Mouse (Mus musculus) kidney, adult 2 months (tissue): ENCODE measurements around the gene Anxa11. TPM values are rescaled to one million over a fixed set of nuclear protein-coding genes. Genes with fewer than 3 reads are reported as not detected.
"Not testable (repeated sequence)": the region's sequence is repeated elsewhere in the genome, so short reads cannot be mapped to it uniquely, and the experiment has no call there.

Source experiments
- DNase-seq: peaks from one replicate; pipeline ENCODE4 v3.0.0; 2021
- H3K27ac ChIP-seq: fragments of 200-500 bp; 2 replicates; pipeline ENCODE4 v1.5.1; 2012; ENCODE audit warnings: low read depth, low read length, control low read depth, inconsistent platforms; ENCODE audit not compliant: insufficient read depth
- H3K27me3 ChIP-seq: fragments of 200-500 bp; replicated peaks from 2 replicates; pipeline ENCODE4 v1.6.1; 2012; ENCODE audit warnings: mild to moderate bottlenecking, moderate library complexity, low read length, inconsistent platforms; ENCODE audit not compliant: control insufficient read depth, insufficient read depth
- H3K36me3 ChIP-seq: fragments of 200-500 bp; 2 replicates; pipeline ENCODE4 v1.6.1; 2012; ENCODE audit warnings: mild to moderate bottlenecking, moderate library complexity, low read length, inconsistent platforms; ENCODE audit not compliant: control insufficient read depth, insufficient read depth
- H3K4me1 ChIP-seq: fragments of 200-500 bp; 2 replicates; pipeline ENCODE4 v1.6.1; 2011; ENCODE audit warnings: low read length; ENCODE audit not compliant: control insufficient read depth, insufficient read depth
- H3K4me3 ChIP-seq: fragments of 200-500 bp; 2 replicates; pipeline ENCODE4 v1.5.1; 2011; ENCODE audit warnings: mild to moderate bottlenecking, low read depth, low read length, control low read depth; ENCODE audit not compliant: insufficient read depth
- WGBS: fragments of 180-500 bp; shearing (Covaris S2); methylation state at CpG from one replicate; pipeline ENCODE4 v1.1.7; 2018; 5-methylcytosine and 5-hydroxymethylcytosine counted together
- polyA plus RNA-seq: library from polyadenylated mRNA; depleted of rRNA; stranded (reverse); fragments of >200 nt; gene quantifications from 2 replicates; pipeline ENCODE4 v1.2.3, GENCODE M21; 2012; rRNA removed

Gene Anxa11
- polyA plus RNA-seq, 1 experiment = 105 TPM

- not testable (repeated sequence) for H3K4me1 ChIP-seq, DNase-seq, H3K36me3 ChIP-seq, H3K4me3 ChIP-seq, H3K27ac ChIP-seq, H3K27me3 ChIP-seq
- no CpG with 5 or more reads among the region's 9 CpGs for WGBS
These were observed 65.3 kb downstream of the Anxa11 start for GRCm38 (mm10) chr14:25907272-25907671.

- no CpG with 5 or more reads among the region's 8 CpGs for WGBS
- H3K27ac ChIP-seq = not testable (repeated sequence)
These were observed 67.0 kb downstream of the Anxa11 start for GRCm38 (mm10) chr14:25908976-25909375.

DNA sequence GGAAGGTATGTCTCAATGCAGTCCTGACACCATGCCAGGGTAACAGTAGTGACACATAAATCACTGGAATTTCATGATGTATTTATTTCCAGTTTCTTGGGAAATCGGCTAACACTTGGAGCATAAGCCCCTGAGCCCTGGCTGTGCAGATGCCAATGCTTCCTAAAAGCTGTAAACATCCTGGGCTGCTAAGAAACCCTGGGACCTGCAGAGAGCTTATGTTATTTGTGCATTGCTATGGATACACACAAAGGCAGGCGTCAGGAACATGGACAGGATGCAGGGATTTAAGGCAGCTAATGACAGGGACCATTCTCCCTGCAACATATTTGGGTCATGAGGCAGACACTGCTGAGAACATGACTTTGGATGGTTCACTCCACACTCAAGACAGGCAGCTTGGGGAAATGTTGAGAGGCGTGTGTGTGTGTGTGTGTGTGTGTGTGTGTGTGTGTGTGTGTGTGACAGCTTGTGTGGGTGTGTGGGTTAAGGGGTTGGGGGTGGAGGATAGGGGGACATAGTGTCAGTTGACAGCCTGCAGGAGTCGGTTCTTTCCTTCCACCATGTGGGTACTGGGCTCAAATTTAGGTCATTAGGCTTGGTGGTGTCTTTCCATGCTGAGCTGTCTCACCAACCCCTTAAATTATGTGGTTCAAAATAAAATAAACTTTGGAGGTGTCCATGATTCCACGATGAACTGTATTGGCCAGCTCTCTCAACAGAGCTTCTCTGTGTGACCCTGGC is 76.6 kb downstream of the Anxa11 start:
- not testable (repeated sequence) for H3K4me3 ChIP-seq, H3K27me3 ChIP-seq, H3K36me3 ChIP-seq, H3K27ac ChIP-seq, DNase-seq, H3K4me1 ChIP-seq
- no CpG with 5 or more reads among the region's 5 CpGs for WGBS

More at GRCm38 (mm10) chr14:25908976-25909375, 67.0 kb downstream of the Anxa11 start:
- H3K4me3 ChIP-seq, H3K36me3 ChIP-seq, H3K27me3 ChIP-seq, DNase-seq, H3K4me1 ChIP-seq: not testable (repeated sequence)

GRCm38 (mm10) chr14:25926814-25927561 is 85.0 kb downstream of the Anxa11 start:
- no CpG with 5 or more reads among the region's 44 CpGs for WGBS
- not testable (repeated sequence) for DNase-seq, H3K27ac ChIP-seq, H3K4me1 ChIP-seq, H3K4me3 ChIP-seq, H3K27me3 ChIP-seq, H3K36me3 ChIP-seq

DNA sequence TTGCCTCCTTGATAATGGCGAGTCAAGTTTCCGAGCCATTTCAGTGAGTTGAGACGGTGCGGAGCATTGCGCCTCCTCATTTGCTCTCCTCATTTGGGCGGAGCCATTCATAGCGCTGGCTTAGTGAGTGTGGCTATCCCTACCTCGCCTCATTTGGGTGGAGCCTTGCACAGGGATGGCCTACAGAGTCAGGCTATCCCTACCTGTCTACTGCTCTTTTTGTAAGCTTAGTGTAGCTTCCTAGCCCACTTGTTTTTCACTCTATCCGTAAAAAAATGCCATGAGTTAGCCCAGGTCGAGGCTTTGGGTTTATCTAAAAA is 85.6 kb downstream of the Anxa11 start, which contains the start of gene Tmem254a:
TSS of gene Tmem254a (minus strand) at position 111 of the 320 bp plus-strand sequence.
- no CpG with 5 or more reads among the region's 10 CpGs for WGBS
- H3K4me1 ChIP-seq, H3K4me3 ChIP-seq, DNase-seq, H3K36me3 ChIP-seq, H3K27ac ChIP-seq, H3K27me3 ChIP-seq: not testable (repeated sequence)

Other genes starting within 250 kb of the Anxa11 start
- gene Ppif, start 148.0 kb upstream of the Anxa11 start, polyA plus RNA-seq = 164 and 168 TPM in 2 replicates
- 12.4 TPM in 2 replicates for gene Zcchc24, start 73.1 kb upstream of the Anxa11 start, polyA plus RNA-seq
- gene Plac9a, start 60.9 kb downstream of the Anxa11 start, polyA plus RNA-seq = 3.2 and 4.6 TPM in 2 replicates
- gene Tmem254a, start 85.5 kb downstream of the Anxa11 start, polyA plus RNA-seq = 17.9 and 25.9 TPM in 2 replicates
- not detected in 2 replicates for gene Cphx1, start 96.1 kb downstream of the Anxa11 start, polyA plus RNA-seq
- gene Duxbl1, start 136.4 kb downstream of the Anxa11 start, polyA plus RNA-seq = not detected in 2 replicates
- 38.4 and 69.3 TPM in 2 replicates for gene Gm9780, start 200.6 kb downstream of the Anxa11 start, polyA plus RNA-seq
- gene Tmem254c, start 225.2 kb downstream of the Anxa11 start, polyA plus RNA-seq = 7.9 and 68.7 TPM in 2 replicates
- 0.43 TPM in 1 of 2 replicates, not detected in the other for gene Cphx2, start 239.4 kb downstream of the Anxa11 start, polyA plus RNA-seq
- 0.33 and 0.50 TPM in 2 replicates for gene Cphx3, start 240.1 kb downstream of the Anxa11 start, polyA plus RNA-seq